Mouse (Mus musculus): ENCODE measurements around the gene Pml. TPM values are rescaled to one million over a fixed set of nuclear protein-coding genes. Genes with fewer than 3 reads are reported as not detected.

Gene Pml
- total RNA-seq, 2 experiments from 2014 or later = 8.1 to 8.8 TPM

GRCm38 (mm10) chr9:58234502-58235015 is 15.0 kb downstream of the Pml start:
- no peak for DNase-seq

- peak; percentile 37 to 70 for DNase-seq
These were observed 17.2 kb downstream of the Pml start for GRCm38 (mm10) chr9:58232374-58232773.

- DNase-seq = peak in 1 of 2 experiments; percentile 35
These were observed 17.8 kb downstream of the Pml start for GRCm38 (mm10) chr9:58231746-58232145.

GRCm38 (mm10) chr9:58228777-58229466 is 20.7 kb downstream of the Pml start:
- no peak for DNase-seq

GRCm38 (mm10) chr9:58225915-58226913 is 23.4 kb downstream of the Pml start:
- DNase-seq = peak; percentile 57 to 79

- no peak for DNase-seq
These were observed 25.2 kb downstream of the Pml start for GRCm38 (mm10) chr9:58224356-58224755.

- DNase-seq = peak in 1 of 2 experiments; percentile 47
These were observed 29.2 kb downstream of the Pml start for GRCm38 (mm10) chr9:58220218-58220903.

GRCm38 (mm10) chr9:58218539-58218938 is 31.0 kb downstream of the Pml start:
- no peak for DNase-seq

GRCm38 (mm10) chr9:58216402-58216801 is 33.2 kb downstream of the Pml start:
- DNase-seq = no peak

GRCm38 (mm10) chr9:58214519-58215180 is 34.9 kb downstream of the Pml start:
- peak in 1 of 2 experiments; percentile 54 for DNase-seq

GRCm38 (mm10) chr9:58213865-58214264 is 35.7 kb downstream of the Pml start:
- DNase-seq = no peak

GRCm38 (mm10) chr9:58213377-58213776 is 36.2 kb downstream of the Pml start:
- DNase-seq = no peak

GRCm38 (mm10) chr9:58210304-58210627 is 39.3 kb downstream of the Pml start:
- no peak for DNase-seq

- no peak for DNase-seq
These were observed 39.9 kb downstream of the Pml start for GRCm38 (mm10) chr9:58209462-58210303.

- DNase-seq = no peak
These were observed 43.6 kb downstream of the Pml start for GRCm38 (mm10) chr9:58206013-58206412.

GRCm38 (mm10) chr9:58204448-58205000 is 45.1 kb downstream of the Pml start:
- DNase-seq = peak; percentile 92 to 99

- peak; percentile 78 to 82 for DNase-seq
These were observed 45.8 kb downstream of the Pml start, which contains the start of the genes Islr and Islr2 for GRCm38 (mm10) chr9:58203516-58204447. TSS of gene Islr (minus strand) at chr9:58204306. TSS of gene Islr2 (minus strand) at chr9:58204319.

- no peak for DNase-seq
These were observed 46.7 kb downstream of the Pml start for GRCm38 (mm10) chr9:58202676-58203453.
